Mouse (Mus musculus) 3T3-L1 (cell line): ENCODE measurements around the gene Nfu1.
"Not testable (repeated sequence)": the region's sequence is repeated elsewhere in the genome, so short reads cannot be mapped to it uniquely, and the experiment has no call there.

ENCODE experiments used
- DNase-seq: peaks from one replicate; pipeline ENCODE4 v3.0.0-alpha.2; 2015; ENCODE audit warnings: low read depth, low spot score

Nfu1 gene

GRCm38 (mm10) chr6:87021791-87022190 lies 12.8 kb downstream of the Nfu1 start:
- no peak for DNase-seq

- DNase-seq, result no peak
Observed at GRCm38 (mm10) chr6:87026980-87027379, 17.9 kb downstream of the Nfu1 start.

- DNase-seq, result no peak
Observed at GRCm38 (mm10) chr6:87028881-87029280, 19.8 kb downstream of the Nfu1 start.

GRCm38 (mm10) chr6:87031310-87031709 lies 22.3 kb downstream of the Nfu1 start:
- DNase-seq, result not testable (repeated sequence)

- no peak for DNase-seq
Observed at GRCm38 (mm10) chr6:87032401-87032800, 23.4 kb downstream of the Nfu1 start.

GRCm38 (mm10) chr6:87034395-87034794 lies 25.4 kb downstream of the Nfu1 start:
- DNase-seq, result no peak

- peak; percentile 98 for DNase-seq
Observed at GRCm38 (mm10) chr6:87037826-87038620, 29.0 kb downstream of the Nfu1 start.

GRCm38 (mm10) chr6:87039161-87039560 lies 30.1 kb downstream of the Nfu1 start:
- no peak for DNase-seq

- DNase-seq, result peak; percentile 61
Observed at GRCm38 (mm10) chr6:87040971-87041370, 31.9 kb downstream of the Nfu1 start.

GRCm38 (mm10) chr6:87041431-87041830 lies 32.4 kb downstream of the Nfu1 start:
- peak; percentile 23 for DNase-seq

GRCm38 (mm10) chr6:87042004-87042336 lies 32.9 kb downstream of the Nfu1 start:
- no peak for DNase-seq

GRCm38 (mm10) chr6:87042337-87043130 lies 33.5 kb downstream of the Nfu1 start, which contains the start of gene Gfpt1:
TSS of gene Gfpt1 (plus strand) at chr6:87042846.
- DNase-seq, result peak; percentile 94

GRCm38 (mm10) chr6:87043131-87043516 lies 34.1 kb downstream of the Nfu1 start:
- DNase-seq, result no peak

- DNase-seq, result no peak
Observed at GRCm38 (mm10) chr6:87044895-87045294, 35.9 kb downstream of the Nfu1 start.

- no peak for DNase-seq
Observed at GRCm38 (mm10) chr6:87045507-87045906, 36.5 kb downstream of the Nfu1 start.

- not testable (repeated sequence) for DNase-seq
Observed at GRCm38 (mm10) chr6:87048712-87049111, 39.7 kb downstream of the Nfu1 start.

- no peak for DNase-seq
Observed at GRCm38 (mm10) chr6:87051886-87052425, 42.9 kb downstream of the Nfu1 start.

- DNase-seq, result no peak
Observed at GRCm38 (mm10) chr6:87054193-87054592, 45.2 kb downstream of the Nfu1 start.

- DNase-seq, result peak; percentile 26
Observed at GRCm38 (mm10) chr6:87059754-87060153, 50.7 kb downstream of the Nfu1 start.

GRCm38 (mm10) chr6:87063586-87063985 lies 54.5 kb downstream of the Nfu1 start:
- DNase-seq, result no peak

GRCm38 (mm10) chr6:87068209-87068608 lies 59.2 kb downstream of the Nfu1 start:
- no peak for DNase-seq

GRCm38 (mm10) chr6:87069195-87069900 lies 60.3 kb downstream of the Nfu1 start:
- peak; percentile 71 for DNase-seq
